Mouse (Mus musculus): ENCODE results near the gene 4921539E11Rik.

DNA sequence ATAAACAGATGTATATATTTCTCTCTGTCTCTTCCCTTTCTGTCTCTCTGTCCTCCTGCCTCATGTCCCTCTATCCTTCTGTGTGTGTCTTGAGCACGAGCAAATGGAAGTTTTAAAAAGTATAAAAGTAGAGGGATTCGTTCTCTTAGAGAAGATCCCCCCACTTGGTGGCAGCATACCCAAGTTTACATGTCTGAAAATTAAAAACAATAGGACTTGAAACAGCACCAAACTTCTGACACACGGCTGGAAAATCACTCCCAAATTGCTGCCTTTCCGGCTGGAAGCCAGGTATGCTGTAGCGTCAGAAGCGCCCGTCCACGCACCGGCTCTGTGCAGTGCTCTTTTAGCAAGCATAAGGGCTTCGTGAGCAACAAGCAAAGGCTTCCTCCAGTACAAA, 8.7 kb upstream of the 4921539E11Rik start:
- no peak for TF ChIP-seq CTCF (IDR thresholded peaks at IDR 0.05; ENCODE audit: insufficient read depth, low read length)
- no peak for TF ChIP-seq POLR2A (IDR thresholded peaks at IDR 0.05; ENCODE audit: borderline replicate concordance, extremely low read depth, low read depth, low read length)
